Mouse (Mus musculus): Measurements from ENCODE around the gene Klhl29.

DNA sequence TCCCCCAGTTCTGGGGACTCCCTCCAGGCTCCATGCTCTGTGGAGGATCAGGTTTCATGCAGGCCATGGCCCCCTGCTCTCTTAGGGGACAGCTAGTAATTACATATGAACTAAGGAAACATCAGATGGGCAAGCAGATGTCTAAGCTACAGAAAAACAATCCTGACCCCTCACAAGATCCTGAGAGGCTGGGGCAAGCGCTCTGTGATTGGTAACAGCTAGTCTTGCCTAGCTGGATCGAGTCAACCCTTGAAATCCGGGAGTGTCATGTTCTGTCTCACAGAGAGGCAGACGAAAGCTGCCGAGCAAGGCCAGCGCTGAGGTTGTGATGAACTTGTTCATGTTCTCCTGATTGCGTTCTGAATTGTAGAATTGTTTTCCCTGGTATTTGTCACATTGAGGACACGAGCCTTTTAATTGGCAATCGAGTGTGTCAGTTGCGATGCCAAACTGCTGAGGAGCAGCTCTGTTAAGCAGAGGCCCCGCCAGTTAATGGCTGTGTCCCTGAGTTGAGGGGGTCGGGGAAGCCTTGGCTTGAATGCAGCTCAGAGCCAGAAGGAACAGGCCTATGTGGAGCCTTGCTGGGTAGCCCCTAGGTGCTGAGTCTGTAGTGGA is 56.0 kb downstream of the Klhl29 start:
- TF ChIP-seq CTCF (conservative IDR thresholded peaks at IDR 0.05; ENCODE audit: low read length) (no peak), NANOG (IDR thresholded peaks at IDR 0.05; ENCODE audit: borderline replicate concordance, low read length) (no peak), POU5F1 (IDR thresholded peaks at IDR 0.05; ENCODE audit: borderline replicate concordance, low read length) (no peak)

Measured in E14TG2a.4 (cell line).